Mouse (Mus musculus) liver, postnatal 0 days (tissue): ENCODE results near the gene Bmpr1a. TPM values are rescaled to one million over a fixed set of nuclear protein-coding genes. Genes with fewer than 3 reads are reported as not detected.

ENCODE experiments used
- ATAC-seq: fragments of 200-750 bp; cut with Nextera tagmentation; 2 replicates; pipeline ENCODE4 v1.8.0; 2017; ENCODE audit warnings: mild to moderate bottlenecking, moderate library complexity
- DNase-seq: peaks from one replicate; pipeline ENCODE4 v3.0.0-alpha.2; 2016
- H3K27ac ChIP-seq: fragments of 300-500 bp; sonication (generic); 2 replicates; pipeline ENCODE4 v1.5.1; 2014; ENCODE audit warnings: antibody characterized with exemption, moderate library complexity, mild to moderate bottlenecking, low read depth
- H3K27me3 ChIP-seq: fragments of 300-500 bp; sonication (generic); 2 replicates; pipeline ENCODE4 v1.6.1; 2014; ENCODE audit warnings: low read length, control low read depth, mixed read lengths; ENCODE audit not compliant: insufficient read depth
- H3K36me3 ChIP-seq: fragments of 300-500 bp; sonication (generic); replicated peaks from 2 replicates; pipeline ENCODE4 v1.6.1; 2014; ENCODE audit warnings: mild to moderate bottlenecking, control low read depth, low read length, moderate library complexity, mixed read lengths; ENCODE audit not compliant: insufficient read depth
- H3K4me1 ChIP-seq: fragments of 300-500 bp; sonication (generic); 2 replicates; pipeline ENCODE4 v1.6.1; 2014; ENCODE audit warnings: antibody characterized with exemption, mild to moderate bottlenecking, control low read depth; ENCODE audit not compliant: insufficient read depth
- H3K4me2 ChIP-seq: fragments of 300-500 bp; sonication (generic); 2 replicates; pipeline ENCODE4 v1.6.1; 2014; ENCODE audit warnings: low read depth, mild to moderate bottlenecking, low read length, moderate library complexity, mixed read lengths
- H3K4me3 ChIP-seq: fragments of 300-500 bp; sonication (generic); 2 replicates; pipeline ENCODE4 v1.5.1; 2014; ENCODE audit warnings: low read depth, low read length
- H3K9ac ChIP-seq: fragments of 300-500 bp; sonication (generic); replicated peaks from 2 replicates; pipeline ENCODE4 v1.6.1; 2014; ENCODE audit warnings: mild to moderate bottlenecking, moderate library complexity
- H3K9me3 ChIP-seq: fragments of 300-500 bp; sonication (generic); 2 replicates; pipeline ENCODE4 v1.6.1; 2016; ENCODE audit warnings: mild to moderate bottlenecking, control low read depth, low read length, mixed read lengths
- CTCF ChIP-seq: sonication (generic); IDR thresholded peaks from 2 replicates; pipeline ENCODE4 v1.5.1; 2016; ENCODE audit warnings: antibody characterized with exemption, low read depth
- EP300 ChIP-seq: IDR thresholded peaks from 2 replicates; pipeline ENCODE4 v1.6.1; 2016; ENCODE audit warnings: antibody characterized with exemption, low read depth, mild to moderate bottlenecking
- WGBS: fragments of 180-500 bp; shearing (Covaris S2); extraction: QIAGEN DNeasy Blood & Tissue Kit; methylation state at CpG from one replicate; pipeline ENCODE4 v1.1.7; 2014; ENCODE audit not compliant: insufficient replicate concordance; 5-methylcytosine and 5-hydroxymethylcytosine counted together
- polyA plus RNA-seq: library from polyadenylated mRNA; unstranded; fragments of >200 nt; fragmentation: Nextera tagmentation; extraction: Ambion mirVana; gene quantifications from 2 replicates; pipeline ENCODE4 v1.2.1, GENCODE M21; 2015

Gene Bmpr1a
- polyA plus RNA-seq, 1 experiment from 2014 or later = 5.0 TPM

GRCm38 (mm10) chr14:34412164-34412896, 90.8 kb downstream of the Bmpr1a start:
- H3K4me1 ChIP-seq = no peaks in the 10 kb centered on the region
- ATAC-seq (no peak), DNase-seq (no peak)
- no peaks in the 10 kb centered on the region for H3K27me3 ChIP-seq
- H3K4me2 ChIP-seq = no peak overlapping the region
- no peak overlapping the region for H3K4me3 ChIP-seq
- 84% methylated on average over 7 of the region's 7 CpGs for WGBS
- no peaks in the 10 kb centered on the region for H3K9me3 ChIP-seq
- TF ChIP-seq CTCF = no peak
- H3K9ac ChIP-seq = no peak overlapping the region
- no peak overlapping the region for H3K27ac ChIP-seq
- peaks cover 10% of the 10 kb centered on the region for H3K36me3 ChIP-seq

- Histone ChIP-seq H3K9me3 (no peaks in the 10 kb centered on the region), H3K36me3 (peaks cover 10% of the 10 kb centered on the region), H3K4me3 (no peak overlapping the region), H3K27me3 (no peaks in the 10 kb centered on the region), H3K9ac (no peak overlapping the region), H3K27ac (no peak overlapping the region), H3K4me2 (no peak overlapping the region), H3K4me1 (no peaks in the 10 kb centered on the region)
- TF ChIP-seq CTCF (no peak), EP300 (no peak)
- no peak for DNase-seq
- 90% methylated on average over 6 of the region's 6 CpGs for WGBS
- ATAC-seq = no peak
Measured at GRCm38 (mm10) chr14:34410716-34411115, 92.4 kb downstream of the Bmpr1a start.

- Histone ChIP-seq H3K9ac (no peak overlapping the region), H3K27me3 (no peaks in the 10 kb centered on the region), H3K4me2 (no peak overlapping the region), H3K27ac (no peak overlapping the region), H3K4me1 (peaks cover 3% of the 10 kb centered on the region; the same call in 1 of the 2 replicates), H3K4me3 (no peak overlapping the region), H3K9me3 (no peaks in the 10 kb centered on the region), H3K36me3 (peaks cover 3% of the 10 kb centered on the region; the same call in 1 of the 2 replicates)
- no peak for TF ChIP-seq CTCF
- no peak for TF ChIP-seq EP300
- DNase-seq (no peak), ATAC-seq (no peak)
- WGBS = 83% methylated on average over 7 of the region's 7 CpGs
Measured at GRCm38 (mm10) chr14:34403424-34403823, 99.7 kb downstream of the Bmpr1a start.

GRCm38 (mm10) chr14:34402871-34403270, 100.3 kb downstream of the Bmpr1a start:
- H3K9me3 ChIP-seq = no peaks in the 10 kb centered on the region
- H3K4me2 ChIP-seq = no peak overlapping the region
- TF ChIP-seq EP300 = no peak
- TF ChIP-seq CTCF = no peak
- no peak overlapping the region for H3K9ac ChIP-seq
- no peak overlapping the region for H3K27ac ChIP-seq
- 59% methylated on average over 8 of the region's 8 CpGs for WGBS
- no peaks in the 10 kb centered on the region for H3K27me3 ChIP-seq
- ATAC-seq (no peak), DNase-seq (no peak)
- H3K36me3 ChIP-seq = peaks cover 3% of the 10 kb centered on the region; the same call in 1 of the 2 replicates
- no peak overlapping the region for H3K4me3 ChIP-seq
- peaks cover 3% of the 10 kb centered on the region; the same call in 1 of the 2 replicates for H3K4me1 ChIP-seq

GRCm38 (mm10) chr14:34401135-34401534, 102.0 kb downstream of the Bmpr1a start:
- TF ChIP-seq CTCF (peak; percentile 99), EP300 (no peak)
- peak; percentile 83 for DNase-seq
- Histone ChIP-seq H3K9ac (no peak overlapping the region), H3K4me3 (no peak overlapping the region), H3K27me3 (no peaks in the 10 kb centered on the region), H3K36me3 (no peaks in the 10 kb centered on the region; the same call in 1 of the 2 replicates), H3K9me3 (no peaks in the 10 kb centered on the region), H3K4me1 (peaks cover 3% of the 10 kb centered on the region; the same call in 1 of the 2 replicates), H3K4me2 (no peak overlapping the region), H3K27ac (no peak overlapping the region)
- peak; percentile 58 for ATAC-seq
- WGBS = 34% methylated on average over 6 of the region's 6 CpGs

GRCm38 (mm10) chr14:34400021-34400420, 103.1 kb downstream of the Bmpr1a start:
- Histone ChIP-seq H3K27me3 (no peaks in the 10 kb centered on the region), H3K9ac (no peak overlapping the region), H3K4me1 (peaks cover 3% of the 10 kb centered on the region; the same call in 1 of the 2 replicates), H3K27ac (no peak overlapping the region), H3K9me3 (no peaks in the 10 kb centered on the region), H3K36me3 (no peaks in the 10 kb centered on the region; the same call in 1 of the 2 replicates), H3K4me2 (no peak overlapping the region), H3K4me3 (no peak overlapping the region)
- no peak for TF ChIP-seq EP300
- ATAC-seq (no peak), DNase-seq (no peak)
- WGBS = 82% methylated on average over 3 of the region's 3 CpGs
